Mouse (Mus musculus): ENCODE results near the gene Kin. TPM values are rescaled to one million over a fixed set of nuclear protein-coding genes. Genes with fewer than 3 reads are reported as not detected.

Gene Kin
- total and polyA plus RNA-seq, 2 experiments = 1.3 to 7.7 TPM

DNA sequence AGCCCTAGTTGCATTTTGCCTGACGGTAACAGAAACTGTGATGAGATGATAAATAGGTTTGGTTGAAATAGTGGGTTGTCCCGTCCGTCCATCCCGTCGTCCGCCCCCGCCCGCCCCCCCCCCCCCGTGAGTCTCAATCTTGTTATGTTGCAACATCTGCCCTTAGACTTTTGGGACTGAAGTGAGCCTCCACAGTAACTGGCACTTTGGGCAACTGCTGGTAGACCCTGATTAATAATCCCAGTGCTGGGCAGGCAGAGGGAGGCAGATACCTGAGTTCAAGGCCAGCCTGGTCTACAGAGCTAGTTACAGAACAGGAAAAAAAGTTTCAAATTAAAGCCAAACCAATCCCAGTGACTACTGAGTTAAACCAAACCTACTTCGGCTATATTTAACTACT, 30.9 kb upstream of the Kin start:
- Histone ChIP-seq H3K36me3 (ENCODE audit: control insufficient read depth, insufficient read depth, low read length) (no peaks in the 10 kb centered on the region), H3K79me2 (ENCODE audit: control insufficient read depth, insufficient read depth, low read length) (peaks cover 14% of the 10 kb centered on the region; the same call in 1 of the 2 replicates), H3K4me1 (ENCODE audit: control insufficient read depth, insufficient read depth, low read length) (no peaks in the 10 kb centered on the region), H3K27me3 (ENCODE audit: control insufficient read depth, insufficient read depth, low read length) (no peaks in the 10 kb centered on the region), H3K9ac (ENCODE audit: low read depth, low read length) (peak overlapping the region; percentile 60), H3K27ac (replicated peaks; ENCODE audit: insufficient read depth, low read depth, low read length) (peak overlapping the region; percentile 26; the same call in 1 of the 2 replicates), H3K4me3 (ENCODE audit: insufficient read depth, low read depth, low read length) (peak overlapping the region; percentile 92)
- TF ChIP-seq POLR2A (IDR thresholded peaks at IDR 0.05; ENCODE audit: extremely low read depth, insufficient read depth, low read length) (no peak), CTCF (IDR thresholded peaks at IDR 0.05; ENCODE audit: low read depth, low read length) (no peak)
- DNase-seq (ENCODE audit: extremely low read depth, low read depth, low spot score) = peak; percentile 57
- 8% methylated on average over 10 of the region's 10 CpGs for WGBS

GRCm38 (mm10) chr2:10050878-10051277, 29.5 kb upstream of the Kin start:
- Histone ChIP-seq H3K4me1 (ENCODE audit: control insufficient read depth, insufficient read depth, low read length) (no peaks in the 10 kb centered on the region), H3K27me3 (ENCODE audit: control insufficient read depth, insufficient read depth, low read length) (no peaks in the 10 kb centered on the region), H3K36me3 (ENCODE audit: control insufficient read depth, insufficient read depth, low read length) (peaks cover 13% of the 10 kb centered on the region; the same call in 1 of the 2 replicates), H3K27ac (replicated peaks; ENCODE audit: insufficient read depth, low read depth, low read length) (no peak overlapping the region), H3K9ac (ENCODE audit: low read depth, low read length) (no peak overlapping the region), H3K79me2 (ENCODE audit: control insufficient read depth, insufficient read depth, low read length) (peaks cover 12% of the 10 kb centered on the region; the same call in 1 of the 2 replicates), H3K4me3 (ENCODE audit: insufficient read depth, low read depth, low read length) (no peak overlapping the region)
- no peak for DNase-seq (ENCODE audit: extremely low read depth, low read depth, low spot score)
- WGBS = 94% methylated on average over 3 of the region's 3 CpGs
- TF ChIP-seq POLR2A (IDR thresholded peaks at IDR 0.05; ENCODE audit: extremely low read depth, insufficient read depth, low read length) (no peak), CTCF (IDR thresholded peaks at IDR 0.05; ENCODE audit: low read depth, low read length) (no peak)

GRCm38 (mm10) chr2:10051996-10052395, 28.4 kb upstream of the Kin start:
- no peak for DNase-seq (ENCODE audit: extremely low read depth, low read depth, low spot score)
- H3K27me3 ChIP-seq (ENCODE audit: control insufficient read depth, insufficient read depth, low read length) = no peaks in the 10 kb centered on the region
- H3K27ac ChIP-seq (replicated peaks; ENCODE audit: insufficient read depth, low read depth, low read length) = no peak overlapping the region
- 100% methylated on average over 1 of the region's 1 CpGs for WGBS
- H3K36me3 ChIP-seq (ENCODE audit: control insufficient read depth, insufficient read depth, low read length) = peaks cover 21% of the 10 kb centered on the region; the same call in 1 of the 2 replicates
- H3K4me1 ChIP-seq (ENCODE audit: control insufficient read depth, insufficient read depth, low read length) = no peaks in the 10 kb centered on the region
- H3K9ac ChIP-seq (ENCODE audit: low read depth, low read length) = no peak overlapping the region
- peaks cover 12% of the 10 kb centered on the region; the same call in 1 of the 2 replicates for H3K79me2 ChIP-seq (ENCODE audit: control insufficient read depth, insufficient read depth, low read length)
- no peak overlapping the region for H3K4me3 ChIP-seq (ENCODE audit: insufficient read depth, low read depth, low read length)
- TF ChIP-seq CTCF (IDR thresholded peaks at IDR 0.05; ENCODE audit: low read depth, low read length) = no peak
- TF ChIP-seq POLR2A (IDR thresholded peaks at IDR 0.05; ENCODE audit: extremely low read depth, insufficient read depth, low read length) = no peak

- Histone ChIP-seq H3K27me3 (ENCODE audit: control insufficient read depth, insufficient read depth, low read length) (no peaks in the 10 kb centered on the region), H3K36me3 (ENCODE audit: control insufficient read depth, insufficient read depth, low read length) (peaks cover 75% of the 10 kb centered on the region), H3K79me2 (ENCODE audit: control insufficient read depth, insufficient read depth, low read length) (no peaks in the 10 kb centered on the region), H3K4me3 (ENCODE audit: insufficient read depth, low read depth, low read length) (no peak overlapping the region), H3K4me1 (ENCODE audit: control insufficient read depth, insufficient read depth, low read length) (no peaks in the 10 kb centered on the region), H3K9ac (ENCODE audit: low read depth, low read length) (no peak overlapping the region), H3K27ac (replicated peaks; ENCODE audit: insufficient read depth, low read depth, low read length) (no peak overlapping the region)
- no peak for DNase-seq (ENCODE audit: extremely low read depth, low read depth, low spot score)
- WGBS = 69% methylated on average over 5 of the region's 5 CpGs
- TF ChIP-seq POLR2A (IDR thresholded peaks at IDR 0.05; ENCODE audit: extremely low read depth, insufficient read depth, low read length) = no peak
- no peak for TF ChIP-seq CTCF (IDR thresholded peaks at IDR 0.05; ENCODE audit: low read depth, low read length)
Observed at GRCm38 (mm10) chr2:10058836-10059235, 21.6 kb upstream of the Kin start.

DNA sequence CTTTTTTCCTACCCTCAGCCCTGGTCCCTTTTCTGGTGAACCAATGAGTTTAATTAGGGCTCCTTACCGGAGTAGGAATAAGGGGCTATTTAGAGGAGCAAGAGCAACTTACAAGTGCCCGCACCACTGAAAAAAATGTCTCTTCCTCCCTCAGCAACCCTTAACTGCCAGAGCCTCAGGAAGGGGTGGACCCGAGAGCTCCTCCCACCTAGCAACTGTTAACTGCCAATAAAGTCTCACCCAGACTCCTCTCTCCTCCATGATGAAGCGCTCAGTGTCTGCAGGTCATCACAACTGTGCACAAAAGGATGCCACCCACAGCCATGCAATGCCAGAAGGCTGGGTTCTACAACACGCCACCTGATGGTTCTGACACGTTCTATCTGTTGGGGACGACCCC, 8.6 kb upstream of the Kin start:
- Histone ChIP-seq H3K4me1 (ENCODE audit: control insufficient read depth, insufficient read depth, low read length) (peaks cover 8% of the 10 kb centered on the region), H3K79me2 (ENCODE audit: control insufficient read depth, insufficient read depth, low read length) (peaks cover 35% of the 10 kb centered on the region), H3K27ac (replicated peaks; ENCODE audit: insufficient read depth, low read depth, low read length) (no peak overlapping the region), H3K4me3 (ENCODE audit: insufficient read depth, low read depth, low read length) (no peak overlapping the region), H3K9ac (ENCODE audit: low read depth, low read length) (no peak overlapping the region), H3K27me3 (ENCODE audit: control insufficient read depth, insufficient read depth, low read length) (no peaks in the 10 kb centered on the region), H3K36me3 (ENCODE audit: control insufficient read depth, insufficient read depth, low read length) (peaks cover 15% of the 10 kb centered on the region)
- WGBS = 88% methylated on average over 7 of the region's 7 CpGs
- no peak for TF ChIP-seq POLR2A (IDR thresholded peaks at IDR 0.05; ENCODE audit: extremely low read depth, insufficient read depth, low read length)
- no peak for TF ChIP-seq CTCF (IDR thresholded peaks at IDR 0.05; ENCODE audit: low read depth, low read length)
- DNase-seq (ENCODE audit: extremely low read depth, low read depth, low spot score) = no peak

GRCm38 (mm10) chr2:10074470-10074869, 5.9 kb upstream of the Kin start:
- Histone ChIP-seq H3K4me3 (ENCODE audit: insufficient read depth, low read depth, low read length) (no peak overlapping the region), H3K9ac (ENCODE audit: low read depth, low read length) (no peak overlapping the region), H3K27ac (replicated peaks; ENCODE audit: insufficient read depth, low read depth, low read length) (no peak overlapping the region), H3K79me2 (ENCODE audit: control insufficient read depth, insufficient read depth, low read length) (peaks cover 47% of the 10 kb centered on the region), H3K4me1 (ENCODE audit: control insufficient read depth, insufficient read depth, low read length) (peaks cover 23% of the 10 kb centered on the region), H3K36me3 (ENCODE audit: control insufficient read depth, insufficient read depth, low read length) (no peaks in the 10 kb centered on the region; the same call in 1 of the 2 replicates), H3K27me3 (ENCODE audit: control insufficient read depth, insufficient read depth, low read length) (no peaks in the 10 kb centered on the region)
- WGBS = 52% methylated on average over 7 of the region's 7 CpGs
- DNase-seq (ENCODE audit: extremely low read depth, low read depth, low spot score) = no peak
- TF ChIP-seq POLR2A (IDR thresholded peaks at IDR 0.05; ENCODE audit: extremely low read depth, insufficient read depth, low read length) (no peak), CTCF (IDR thresholded peaks at IDR 0.05; ENCODE audit: low read depth, low read length) (no peak)

All from liver, adult 2 months (tissue).